Mouse (Mus musculus): ENCODE results near the gene Pdlim7. TPM values are rescaled to one million over a fixed set of nuclear protein-coding genes. Genes with fewer than 3 reads are reported as not detected.

Pdlim7 gene
- polyA plus RNA-seq, 1 experiment, result 84.4 TPM

- TF ChIP-seq POLR2A (IDR thresholded peaks at IDR 0.05; ENCODE audit: insufficient read depth, low read length), result no peak
- TF ChIP-seq EP300 (IDR thresholded peaks at IDR 0.05; ENCODE audit: insufficient read depth, low read depth, low read length), result no peak
- no peak for TF ChIP-seq CTCF (IDR thresholded peaks at IDR 0.05; ENCODE audit: low read depth, low read length)
- H3K9ac ChIP-seq (ENCODE audit: low read depth, poor library complexity, severe bottlenecking), result peak overlapping the region; percentile 65
- H3K4me1 ChIP-seq (ENCODE audit: control insufficient read depth, insufficient read depth, low read length), result no peaks in the 10 kb centered on the region
- peak overlapping the region; percentile 42 for H3K4me3 ChIP-seq (ENCODE audit: low read depth, low read length)
- H3K27me3 ChIP-seq (ENCODE audit: control insufficient read depth, insufficient read depth, low read length, poor library complexity, severe bottlenecking), result no peaks in the 10 kb centered on the region
- H3K36me3 ChIP-seq (ENCODE audit: control insufficient read depth, insufficient read depth, low read length, poor library complexity, severe bottlenecking), result no peaks in the 10 kb centered on the region
- no peaks in the 10 kb centered on the region for H3K9me3 ChIP-seq (replicated peaks; ENCODE audit: control insufficient read depth, insufficient read depth, low read length, poor library complexity, severe bottlenecking)
- no peak overlapping the region for H3K27ac ChIP-seq (ENCODE audit: insufficient read depth, low read length)
These were observed 26.4 kb downstream of the Pdlim7 start for GRCm38 (mm10) chr13:55486916-55487577.

DNA sequence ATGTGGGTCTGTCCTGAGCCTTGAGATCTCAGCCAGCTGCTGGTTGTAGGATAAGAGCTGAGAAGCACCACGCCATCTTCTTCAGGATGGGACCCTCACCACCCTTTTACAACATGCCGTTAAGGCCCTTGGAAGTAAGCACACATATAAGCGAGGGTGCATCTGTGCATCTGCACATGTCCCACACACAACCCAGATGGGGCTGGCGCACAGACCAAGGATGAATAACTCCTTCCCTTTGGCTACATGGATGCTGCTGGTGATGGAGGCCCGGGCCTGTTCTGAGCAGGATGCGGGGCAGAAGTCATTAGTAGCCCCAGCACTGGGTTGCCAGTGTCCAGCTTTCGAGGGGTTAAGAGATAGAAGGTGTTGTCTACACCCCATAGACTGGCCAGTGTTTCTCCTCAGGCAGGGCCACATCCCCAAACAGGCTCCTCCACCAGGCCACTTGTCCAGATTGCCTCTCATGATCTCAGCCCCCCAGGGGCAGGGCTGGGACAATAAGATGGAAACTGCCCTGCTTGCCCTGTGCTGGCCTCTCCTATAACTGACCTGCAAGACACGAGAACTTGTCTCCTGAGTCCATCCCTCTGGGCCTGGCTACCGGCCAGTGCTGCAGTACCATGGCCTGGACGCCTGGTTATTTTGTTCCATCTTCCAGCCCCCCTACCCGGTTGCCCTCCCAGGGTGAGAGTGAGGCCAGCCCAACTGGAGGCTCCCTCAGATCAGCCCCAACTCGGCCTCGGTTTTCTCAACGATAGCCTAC is 27.3 kb downstream of the Pdlim7 start:
- Histone ChIP-seq H3K4me1 (ENCODE audit: control insufficient read depth, insufficient read depth, low read length) (no peaks in the 10 kb centered on the region), H3K36me3 (ENCODE audit: control insufficient read depth, insufficient read depth, low read length, poor library complexity, severe bottlenecking) (no peaks in the 10 kb centered on the region), H3K4me3 (ENCODE audit: low read depth, low read length) (no peak overlapping the region), H3K9ac (ENCODE audit: low read depth, poor library complexity, severe bottlenecking) (peak overlapping the region; percentile 65; the same call in 1 of the 2 replicates), H3K27me3 (ENCODE audit: control insufficient read depth, insufficient read depth, low read length, poor library complexity, severe bottlenecking) (no peaks in the 10 kb centered on the region), H3K9me3 (replicated peaks; ENCODE audit: control insufficient read depth, insufficient read depth, low read length, poor library complexity, severe bottlenecking) (no peaks in the 10 kb centered on the region), H3K27ac (ENCODE audit: insufficient read depth, low read length) (no peak overlapping the region)
- no peak for TF ChIP-seq EP300 (IDR thresholded peaks at IDR 0.05; ENCODE audit: insufficient read depth, low read depth, low read length)
- TF ChIP-seq POLR2A (IDR thresholded peaks at IDR 0.05; ENCODE audit: insufficient read depth, low read length), result no peak
- no peak for TF ChIP-seq CTCF (IDR thresholded peaks at IDR 0.05; ENCODE audit: low read depth, low read length)

DNA sequence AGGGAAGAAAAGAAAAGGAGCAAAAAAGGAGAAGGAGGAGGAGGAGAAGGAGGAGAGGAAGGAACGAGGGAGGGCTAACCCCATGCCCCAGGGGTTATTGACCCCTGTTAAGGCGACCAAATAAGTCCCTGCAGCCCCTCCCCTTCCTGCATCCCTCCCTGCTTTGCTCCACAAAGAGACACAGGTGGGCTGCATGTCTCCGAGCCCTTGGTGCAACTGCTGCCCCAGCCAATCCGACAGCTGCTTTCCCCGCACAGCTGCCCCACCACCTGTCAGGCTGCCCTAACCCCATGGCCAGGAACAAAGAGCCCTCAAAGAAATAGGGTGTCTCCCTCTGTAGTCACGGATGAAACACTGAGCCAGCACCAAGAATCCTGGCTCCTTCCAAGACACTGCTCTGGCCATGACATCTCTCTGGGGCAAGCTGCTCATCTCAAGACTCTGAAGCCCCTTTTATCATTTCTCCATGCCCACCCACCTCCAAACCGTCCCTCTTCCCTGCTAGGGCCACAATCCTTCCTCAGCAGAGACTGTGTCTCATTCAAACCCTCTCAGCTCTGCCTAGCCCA is 28.9 kb downstream of the Pdlim7 start:
- no peaks in the 10 kb centered on the region for H3K4me1 ChIP-seq (ENCODE audit: control insufficient read depth, insufficient read depth, low read length)
- H3K9ac ChIP-seq (ENCODE audit: low read depth, poor library complexity, severe bottlenecking), result no peak overlapping the region
- H3K4me3 ChIP-seq (ENCODE audit: low read depth, low read length), result no peak overlapping the region
- H3K9me3 ChIP-seq (replicated peaks; ENCODE audit: control insufficient read depth, insufficient read depth, low read length, poor library complexity, severe bottlenecking), result no peaks in the 10 kb centered on the region
- no peaks in the 10 kb centered on the region for H3K27me3 ChIP-seq (ENCODE audit: control insufficient read depth, insufficient read depth, low read length, poor library complexity, severe bottlenecking)
- TF ChIP-seq CTCF (IDR thresholded peaks at IDR 0.05; ENCODE audit: low read depth, low read length) (no peak), POLR2A (IDR thresholded peaks at IDR 0.05; ENCODE audit: insufficient read depth, low read length) (no peak), EP300 (IDR thresholded peaks at IDR 0.05; ENCODE audit: insufficient read depth, low read depth, low read length) (no peak)
- H3K36me3 ChIP-seq (ENCODE audit: control insufficient read depth, insufficient read depth, low read length, poor library complexity, severe bottlenecking), result no peaks in the 10 kb centered on the region
- H3K27ac ChIP-seq (ENCODE audit: insufficient read depth, low read length), result no peak overlapping the region

- TF ChIP-seq EP300 (IDR thresholded peaks at IDR 0.05; ENCODE audit: insufficient read depth, low read depth, low read length) (no peak), CTCF (IDR thresholded peaks at IDR 0.05; ENCODE audit: low read depth, low read length) (no peak), POLR2A (IDR thresholded peaks at IDR 0.05; ENCODE audit: insufficient read depth, low read length) (no peak)
- no peaks in the 10 kb centered on the region for H3K36me3 ChIP-seq (ENCODE audit: control insufficient read depth, insufficient read depth, low read length, poor library complexity, severe bottlenecking)
- no peaks in the 10 kb centered on the region for H3K27me3 ChIP-seq (ENCODE audit: control insufficient read depth, insufficient read depth, low read length, poor library complexity, severe bottlenecking)
- no peak overlapping the region for H3K27ac ChIP-seq (ENCODE audit: insufficient read depth, low read length)
- no peaks in the 10 kb centered on the region for H3K9me3 ChIP-seq (replicated peaks; ENCODE audit: control insufficient read depth, insufficient read depth, low read length, poor library complexity, severe bottlenecking)
- H3K9ac ChIP-seq (ENCODE audit: low read depth, poor library complexity, severe bottlenecking), result no peak overlapping the region
- H3K4me1 ChIP-seq (ENCODE audit: control insufficient read depth, insufficient read depth, low read length), result no peaks in the 10 kb centered on the region
- H3K4me3 ChIP-seq (ENCODE audit: low read depth, low read length), result no peak overlapping the region
These were observed 29.9 kb downstream of the Pdlim7 start for GRCm38 (mm10) chr13:55483593-55483992.

DNA sequence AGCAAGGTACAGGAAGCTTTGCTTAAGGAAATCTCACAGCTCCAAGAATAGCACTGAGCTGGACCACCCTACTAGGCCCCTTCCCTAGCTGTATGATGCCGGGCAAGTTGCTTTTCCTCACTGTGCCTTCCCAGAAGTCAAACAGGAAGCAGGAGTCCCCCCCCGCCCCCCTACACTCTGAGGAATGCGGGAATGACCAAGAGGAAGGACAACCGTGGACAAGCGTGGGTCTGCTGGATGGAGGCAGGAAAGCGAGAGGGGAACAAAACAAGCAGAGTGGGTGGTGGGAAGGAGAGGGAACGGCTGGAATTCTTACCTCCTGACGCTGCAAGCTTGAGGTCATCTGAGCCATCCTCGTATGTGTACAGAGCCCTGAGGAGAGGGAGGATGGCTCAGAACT is 30.4 kb downstream of the Pdlim7 start:
- no peak overlapping the region for H3K4me3 ChIP-seq (ENCODE audit: low read depth, low read length)
- TF ChIP-seq POLR2A (IDR thresholded peaks at IDR 0.05; ENCODE audit: insufficient read depth, low read length) (no peak), EP300 (IDR thresholded peaks at IDR 0.05; ENCODE audit: insufficient read depth, low read depth, low read length) (no peak), CTCF (IDR thresholded peaks at IDR 0.05; ENCODE audit: low read depth, low read length) (no peak)
- H3K36me3 ChIP-seq (ENCODE audit: control insufficient read depth, insufficient read depth, low read length, poor library complexity, severe bottlenecking), result no peaks in the 10 kb centered on the region
- H3K4me1 ChIP-seq (ENCODE audit: control insufficient read depth, insufficient read depth, low read length), result no peaks in the 10 kb centered on the region
- no peaks in the 10 kb centered on the region for H3K27me3 ChIP-seq (ENCODE audit: control insufficient read depth, insufficient read depth, low read length, poor library complexity, severe bottlenecking)
- H3K9me3 ChIP-seq (replicated peaks; ENCODE audit: control insufficient read depth, insufficient read depth, low read length, poor library complexity, severe bottlenecking), result no peaks in the 10 kb centered on the region
- no peak overlapping the region for H3K9ac ChIP-seq (ENCODE audit: low read depth, poor library complexity, severe bottlenecking)
- no peak overlapping the region for H3K27ac ChIP-seq (ENCODE audit: insufficient read depth, low read length)

GRCm38 (mm10) chr13:55482542-55482941 is 30.9 kb downstream of the Pdlim7 start:
- no peaks in the 10 kb centered on the region for H3K9me3 ChIP-seq (replicated peaks; ENCODE audit: control insufficient read depth, insufficient read depth, low read length, poor library complexity, severe bottlenecking)
- H3K4me1 ChIP-seq (ENCODE audit: control insufficient read depth, insufficient read depth, low read length), result no peaks in the 10 kb centered on the region
- H3K27ac ChIP-seq (ENCODE audit: insufficient read depth, low read length), result no peak overlapping the region
- H3K9ac ChIP-seq (ENCODE audit: low read depth, poor library complexity, severe bottlenecking), result no peak overlapping the region
- no peaks in the 10 kb centered on the region for H3K27me3 ChIP-seq (ENCODE audit: control insufficient read depth, insufficient read depth, low read length, poor library complexity, severe bottlenecking)
- TF ChIP-seq CTCF (IDR thresholded peaks at IDR 0.05; ENCODE audit: low read depth, low read length) (no peak), POLR2A (IDR thresholded peaks at IDR 0.05; ENCODE audit: insufficient read depth, low read length) (no peak), EP300 (IDR thresholded peaks at IDR 0.05; ENCODE audit: insufficient read depth, low read depth, low read length) (no peak)
- H3K4me3 ChIP-seq (ENCODE audit: low read depth, low read length), result no peak overlapping the region
- no peaks in the 10 kb centered on the region for H3K36me3 ChIP-seq (ENCODE audit: control insufficient read depth, insufficient read depth, low read length, poor library complexity, severe bottlenecking)
